Mouse (Mus musculus) spleen, postnatal 14 days (tissue): ENCODE results near the gene Slc28a2.
A peak's percentile ranks its signal among the peaks of the same experiment; 100 is the strongest.
"Not testable (repeated sequence)": the region's sequence is repeated elsewhere in the genome, so short reads cannot be mapped to it uniquely, and the experiment has no call there.

ENCODE experiments used
- DNase-seq, 2 experiments: peaks; one replicate each; pipeline ENCODE4 v3.0.0; 2021 to 2022; ENCODE audit warnings: low spot score in 2 of 2

The Slc28a2 gene

DNA sequence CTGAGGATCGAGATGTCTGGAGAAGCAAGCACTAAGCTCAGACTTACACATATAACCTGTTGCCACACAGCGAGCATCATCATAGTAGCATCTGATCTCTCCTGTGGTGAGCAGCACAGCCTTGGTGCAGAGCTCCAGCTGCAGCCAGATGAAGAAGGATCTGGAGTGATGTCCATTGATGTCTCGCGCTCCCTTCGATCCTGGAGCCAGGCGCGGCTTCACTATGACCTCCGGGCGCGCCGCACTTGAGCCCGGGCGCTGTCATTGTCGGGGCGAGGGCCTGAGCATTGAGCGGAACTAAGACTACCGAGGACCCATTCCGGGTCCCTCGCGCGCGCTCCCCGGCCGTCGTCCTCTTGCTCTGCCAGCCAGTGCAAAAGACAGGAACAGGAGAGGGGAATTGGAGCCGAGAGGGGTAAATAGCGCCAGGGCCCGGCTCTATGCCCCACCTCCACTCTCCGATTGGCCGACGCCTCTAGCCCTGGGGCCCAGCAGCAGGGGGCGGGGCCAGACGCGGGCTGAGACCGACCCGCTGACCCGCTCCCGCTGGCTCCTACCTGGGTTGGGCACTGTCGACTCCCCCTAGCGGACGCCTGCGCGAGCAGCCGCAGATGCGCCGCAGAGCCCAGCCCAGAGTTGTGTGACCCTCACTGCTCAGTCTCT, 41.2 kb downstream of the Slc28a2 start:
- DNase-seq = peak; percentile 81 to 88

DNA sequence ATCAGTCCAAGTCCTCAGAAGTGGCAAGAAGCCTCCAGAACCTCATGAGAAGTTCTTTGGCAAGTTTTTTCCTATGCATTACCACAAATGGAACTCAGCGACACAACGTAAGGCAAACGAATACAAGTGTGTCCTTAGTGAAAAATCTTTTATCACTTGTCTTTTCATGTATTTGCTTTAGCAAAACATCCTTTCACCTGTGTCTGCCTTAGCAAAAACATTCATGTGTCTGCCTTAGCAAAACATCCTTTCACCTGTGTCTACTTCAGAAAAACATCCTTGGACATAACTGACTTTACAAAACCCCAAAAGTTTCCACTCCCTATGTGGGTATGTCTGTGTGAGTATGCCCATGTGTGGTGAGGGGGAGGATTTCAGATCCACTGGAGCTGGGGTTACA, 42.9 kb downstream of the Slc28a2 start:
- DNase-seq = no peak

DNA sequence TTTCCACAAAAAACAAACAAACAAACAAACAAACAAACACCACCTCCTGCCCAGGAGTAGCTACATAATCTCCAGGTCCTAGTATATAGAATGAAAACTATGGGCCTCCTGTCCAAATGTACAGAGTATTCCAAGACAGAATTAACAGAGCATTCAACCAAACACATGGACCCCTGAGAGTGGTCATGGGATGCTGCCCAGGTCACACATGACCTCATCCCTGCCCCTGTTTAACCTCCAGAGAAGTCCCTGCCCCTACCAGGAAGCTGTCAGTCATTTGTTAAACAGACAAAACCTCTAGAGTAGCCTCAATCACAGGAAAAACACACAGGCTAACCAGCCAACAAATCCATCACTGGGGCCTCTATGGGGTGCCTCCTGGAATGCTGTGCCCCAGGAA, 50.3 kb downstream of the Slc28a2 start:
- DNase-seq = no peak

DNA sequence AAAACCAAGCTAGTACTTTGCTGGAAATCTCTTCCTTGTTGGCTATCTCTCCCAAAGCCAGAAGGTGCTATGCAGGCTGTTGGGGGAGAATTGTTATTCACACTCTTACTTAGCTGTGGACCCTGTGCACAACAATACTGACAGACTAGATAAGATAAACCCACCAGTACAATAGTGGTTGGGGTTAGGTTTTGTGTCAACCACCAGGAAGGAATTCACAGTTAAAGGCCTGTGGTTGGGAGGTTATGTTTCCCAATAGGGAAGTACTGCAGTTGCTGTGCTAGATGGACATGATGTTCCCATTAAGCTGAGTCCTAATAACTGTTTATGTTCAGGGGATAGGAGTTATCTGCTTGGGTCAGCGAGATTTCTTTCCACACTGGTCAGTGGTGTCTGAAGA, 57.5 kb downstream of the Slc28a2 start:
- not testable (repeated sequence) for DNase-seq

GRCm38 (mm10) chr2:122484641-122485040, 58.4 kb downstream of the Slc28a2 start, which contains the start of gene Gm14085:
Gene Gm14085, plus strand, starts transcription at chr2:122484941.
- DNase-seq = no peak

DNA sequence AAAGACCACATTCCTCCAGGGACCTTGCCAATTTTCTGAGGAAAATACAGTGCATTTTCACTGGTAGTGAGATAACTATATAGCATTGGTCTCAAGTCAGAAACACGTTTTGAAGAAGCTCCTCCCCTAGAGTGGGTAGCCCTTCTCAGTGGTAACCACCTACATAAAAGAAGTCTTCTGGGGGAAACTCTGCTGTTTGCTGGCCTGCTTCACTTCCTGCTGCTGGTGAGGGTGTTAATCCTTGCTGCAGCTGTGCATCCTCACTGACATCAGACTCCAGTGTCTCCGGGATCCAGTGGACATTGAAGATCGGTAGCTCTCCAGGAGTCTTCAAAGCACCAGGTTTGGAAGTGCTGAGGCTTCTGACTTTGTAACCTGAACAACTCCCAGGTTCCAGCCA, 59.4 kb downstream of the Slc28a2 start:
- not testable (repeated sequence) for DNase-seq

GRCm38 (mm10) chr2:122486122-122486521, 59.8 kb downstream of the Slc28a2 start:
- not testable (repeated sequence) for DNase-seq

DNA sequence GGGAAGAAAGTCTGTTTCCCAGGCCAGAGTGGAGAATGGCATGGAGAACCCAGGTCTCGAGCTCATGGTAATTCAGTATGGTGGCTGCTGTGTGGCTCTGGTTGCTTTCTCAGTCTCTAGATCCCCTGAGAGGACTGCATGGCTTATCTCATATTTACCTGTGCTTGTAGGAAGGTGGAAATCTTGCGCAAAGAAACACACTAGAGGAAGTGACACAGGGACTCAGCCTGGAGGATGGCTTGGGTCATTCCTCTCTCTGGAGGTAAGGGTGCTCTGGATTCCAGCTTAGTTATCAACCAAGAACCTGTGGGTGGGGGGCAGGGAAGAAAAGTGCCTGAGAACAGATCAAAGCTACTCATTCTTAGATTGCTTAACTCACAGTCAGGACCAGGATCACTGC, 60.4 kb downstream of the Slc28a2 start:
- no peak for DNase-seq
